ENCODE assay signal across 13 mouse cellular contexts in the genomic region with DNA sequence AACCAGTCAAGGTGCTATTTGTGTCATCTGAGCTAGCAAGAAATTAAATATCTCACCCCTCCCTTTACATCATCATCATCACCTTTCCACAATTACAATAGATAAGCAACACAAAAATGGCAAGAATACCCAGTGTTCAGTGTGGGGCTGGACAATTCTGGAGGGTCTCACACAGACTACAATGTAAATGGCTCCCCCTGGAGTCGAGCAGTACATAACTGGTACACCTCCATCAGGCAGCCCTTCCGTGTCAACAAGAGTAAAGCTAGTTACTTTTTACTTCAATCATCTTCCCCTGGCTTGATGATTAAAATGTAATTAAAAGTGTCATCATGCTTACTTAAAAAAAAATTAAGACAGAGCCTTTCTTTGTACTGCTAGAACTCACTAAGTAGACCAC. TPM values are rescaled to one million over a fixed set of nuclear protein-coding genes. Genes with fewer than 3 reads are reported as not detected.
A peak's percentile ranks its signal among the peaks of the same experiment; 100 is the strongest.
DNase-seq lines count a peak whose midpoint lies in the region; ATAC-seq and TF ChIP-seq lines count a peak whose summit lies in the region.
"Had no signal": no experiment of that assay in that cellular context is flagged by ENCODE, and none has a peak within 500 bp of the region (broad histone marks: within the 10 kb centered on the region; RNA-seq: fewer than 3 reads in every experiment).

No protein-coding gene starts in this region.

- DNase-seq in embryo, embryonic 10 days (ENCODE audit: low spot score): peak; percentile 34
- DNase-seq in embryo, embryonic 9.5 days (ENCODE audit: extremely low spot score): no peak
- no peak for DNase-seq in layer of hippocampus, adult 2 months (ENCODE audit: low spot score in 2 of 2)
- no peak for DNase-seq in layer of hippocampus, adult 9-10 months (ENCODE audit: low spot score)
- peak; percentile 58 for DNase-seq in A20 (ENCODE audit: low read depth, low spot score)
- peak; percentile 36 for DNase-seq in embryo, embryonic 10.5 days (ENCODE audit: low spot score)
- no peak for DNase-seq in layer of hippocampus, postnatal 36 days
- DNase-seq: heart, postnatal 36 days had no signal

- no peak overlapping the region for H3K27ac ChIP-seq in layer of hippocampus, adult 2 months
- H3K27ac ChIP-seq: embryonic facial prominence, embryonic 13.5 days; liver, embryonic 14.5 days; midbrain, embryonic 12.5 days had no signal

- no peak overlapping the region for H3K4me3 ChIP-seq in layer of hippocampus, adult 2 months
- H3K4me3 ChIP-seq: embryonic facial prominence, embryonic 13.5 days; midbrain, embryonic 12.5 days had no signal

- TF ChIP-seq CTCF in layer of hippocampus, adult 2 months (conservative IDR thresholded peaks at IDR 0.05): peak; percentile 63

- ATAC-seq in frontal cortex, adult (ENCODE audit: low TSS enrichment): no peak
- ATAC-seq: forebrain, embryonic 14.5 days had no signal

RNA-seq across cellular contexts. Expression of a gene that starts 4.6 kb away (rescaled TPM):
- total RNA-seq in layer of hippocampus, adult 2 months (2021): 100 to 1,000 TPM in 1 of 2 experiments, 10 to 100 TPM in 1; 99.6 to 108 TPM
- 100 to 1,000 TPM in 1 of 2 experiments, 10 to 100 TPM in 1; 92.5 to 102 TPM for total RNA-seq in layer of hippocampus, postnatal 36 days (2021)

Comparison
In these comparisons a context has a peak if more than half of its experiments do, and no peak if none do; other contexts are left out.
1. DNase-seq: peak in embryo, embryonic 10 days (single experiment), A20 (single experiment) and embryo, embryonic 10.5 days (single experiment); none in embryo, embryonic 9.5 days (single experiment), layer of hippocampus, adult 2 months (0 of 2), layer of hippocampus, adult 9-10 months (single experiment) and layer of hippocampus, postnatal 36 days (0 of 2).